Mouse (Mus musculus) midbrain, embryonic 13.5 days (tissue): ENCODE results near the gene Rgl2. TPM values are rescaled to one million over a fixed set of nuclear protein-coding genes. Genes with fewer than 3 reads are reported as not detected.

Experiments used
- ATAC-seq: fragments of 200-750 bp; cut with Nextera tagmentation; 2 replicates; pipeline ENCODE4 v1.8.0; 2017; ENCODE audit warnings: mild to moderate bottlenecking, moderate TSS enrichment, moderate library complexity
- H3K27ac ChIP-seq: fragments of 300-500 bp; sonication (generic); 2 replicates; pipeline ENCODE4 v1.5.1; 2015; ENCODE audit warnings: inconsistent platforms, mild to moderate bottlenecking, moderate library complexity
- H3K27me3 ChIP-seq: fragments of 300-500 bp; sonication (generic); 2 replicates; pipeline ENCODE4 v1.6.1; 2015; ENCODE audit warnings: mild to moderate bottlenecking, inconsistent platforms
- H3K36me3 ChIP-seq: fragments of 300-500 bp; sonication (generic); 2 replicates; pipeline ENCODE4 v1.6.1; 2015; ENCODE audit warnings: mild to moderate bottlenecking, inconsistent platforms
- H3K4me1 ChIP-seq: fragments of 300-500 bp; sonication (generic); replicated peaks from 2 replicates; pipeline ENCODE4 v1.6.1; 2015; ENCODE audit warnings: inconsistent platforms
- H3K4me2 ChIP-seq: fragments of 300-500 bp; sonication (generic); replicated peaks from 2 replicates; pipeline ENCODE4 v1.6.1; 2015; ENCODE audit warnings: moderate library complexity, mild to moderate bottlenecking, inconsistent platforms
- H3K4me3 ChIP-seq: fragments of 300-500 bp; sonication (generic); replicated peaks from 2 replicates; pipeline ENCODE4 v1.5.1; 2015; ENCODE audit warnings: mild to moderate bottlenecking, inconsistent platforms
- H3K9ac ChIP-seq: fragments of 300-500 bp; sonication (generic); replicated peaks from 2 replicates; pipeline ENCODE4 v1.6.1; 2015; ENCODE audit warnings: mild to moderate bottlenecking, inconsistent platforms
- H3K9me3 ChIP-seq: fragments of 300-500 bp; sonication (generic); 2 replicates; pipeline ENCODE4 v1.6.1; 2016; ENCODE audit warnings: mild to moderate bottlenecking, inconsistent platforms
- WGBS: fragments of 180-500 bp; shearing (Covaris S2); methylation state at CpG from one replicate; pipeline ENCODE4 v1.1.7; 2015; 5-methylcytosine and 5-hydroxymethylcytosine counted together
- polyA plus RNA-seq: library from polyadenylated mRNA; unstranded; fragments of >200 nt; fragmentation: Nextera tagmentation; extraction: Ambion mirVana; gene quantifications from 2 replicates; pipeline ENCODE4 v1.2.1, GENCODE M21; 2015

Gene Rgl2
- polyA plus RNA-seq, 1 experiment from 2014 or later, result 56.9 TPM

GRCm38 (mm10) chr17:33917656-33918292 is 11.6 kb upstream of the Rgl2 start:
- Histone ChIP-seq H3K9me3 (no peaks in the 10 kb centered on the region), H3K27me3 (peaks cover 13% of the 10 kb centered on the region), H3K9ac (no peak overlapping the region), H3K4me3 (no peak overlapping the region), H3K36me3 (peaks cover 40% of the 10 kb centered on the region), H3K4me1 (peaks cover 64% of the 10 kb centered on the region), H3K4me2 (peak overlapping the region; percentile 64; the same call in 1 of the 2 replicates), H3K27ac (no peak overlapping the region)
- no peak for ATAC-seq
- 84% methylated on average over 18 of the region's 18 CpGs for WGBS

GRCm38 (mm10) chr17:33918293-33919203 is 10.8 kb upstream of the Rgl2 start:
- H3K9me3 ChIP-seq, result no peaks in the 10 kb centered on the region
- no peak overlapping the region for H3K27ac ChIP-seq
- peak overlapping the region; percentile 75 for H3K4me2 ChIP-seq
- WGBS, result 60% methylated on average over 37 of the region's 37 CpGs
- peak overlapping the region; percentile 45 for H3K4me3 ChIP-seq
- peak overlapping the region; percentile 68 for H3K9ac ChIP-seq
- peaks cover 13% of the 10 kb centered on the region for H3K27me3 ChIP-seq
- ATAC-seq, result no peak
- peaks cover 33% of the 10 kb centered on the region for H3K36me3 ChIP-seq
- peaks cover 64% of the 10 kb centered on the region for H3K4me1 ChIP-seq

DNA sequence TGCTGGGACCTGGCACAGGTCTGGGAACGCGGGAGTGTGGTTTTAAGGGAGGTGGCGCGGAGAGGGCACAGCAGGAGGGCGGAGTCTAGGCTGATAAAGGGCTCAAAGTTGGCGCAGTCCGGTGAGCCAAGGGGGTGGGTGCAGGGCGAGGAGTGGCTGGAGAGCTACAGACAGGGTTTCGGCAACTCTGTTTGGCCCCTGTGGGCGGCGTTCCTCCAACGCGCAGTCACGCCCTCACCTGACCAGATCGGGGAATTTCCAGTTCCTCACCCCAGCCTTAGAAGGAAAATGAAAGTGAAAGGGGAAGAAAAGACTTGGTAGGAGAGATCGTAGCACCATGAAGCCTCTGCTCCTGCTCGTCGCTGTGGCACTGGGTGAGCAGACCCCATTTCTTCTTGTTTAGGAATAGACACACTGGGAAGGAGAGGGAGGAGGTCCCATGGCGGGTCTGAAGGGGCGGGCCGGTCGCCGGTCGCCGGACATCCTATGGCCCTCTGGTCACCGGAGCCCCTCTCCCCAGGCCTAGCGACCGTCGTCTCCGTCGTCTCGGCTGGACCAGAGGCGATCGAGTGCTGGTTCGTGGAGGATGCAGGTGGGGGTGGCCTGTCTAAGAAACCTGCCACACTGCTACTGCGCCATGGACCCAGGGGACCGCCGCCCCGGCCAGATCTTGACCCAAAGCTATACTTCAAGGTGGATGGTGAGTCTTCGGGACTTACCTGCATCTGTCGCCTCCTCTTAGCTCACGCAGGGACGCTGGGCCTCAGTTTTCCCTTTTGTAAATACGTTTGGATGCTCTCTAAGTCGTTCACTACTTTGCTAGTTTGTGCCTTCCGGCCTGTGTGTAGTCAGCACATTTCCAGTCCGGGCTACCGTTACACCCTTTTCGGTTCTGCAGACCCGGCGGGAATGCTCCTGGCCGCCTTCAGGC is 9.7 kb upstream of the Rgl2 start:
- no peak for ATAC-seq
- Histone ChIP-seq H3K4me3 (peak overlapping the region; percentile 45), H3K9ac (peak overlapping the region; percentile 68), H3K27me3 (peaks cover 13% of the 10 kb centered on the region), H3K36me3 (peaks cover 23% of the 10 kb centered on the region), H3K9me3 (no peaks in the 10 kb centered on the region), H3K4me2 (peak overlapping the region; percentile 75), H3K27ac (peak overlapping the region; percentile 57; the same call in 1 of the 2 replicates), H3K4me1 (peaks cover 54% of the 10 kb centered on the region)
- WGBS, result under 1% methylated on average over 52 of the region's 52 CpGs

DNA sequence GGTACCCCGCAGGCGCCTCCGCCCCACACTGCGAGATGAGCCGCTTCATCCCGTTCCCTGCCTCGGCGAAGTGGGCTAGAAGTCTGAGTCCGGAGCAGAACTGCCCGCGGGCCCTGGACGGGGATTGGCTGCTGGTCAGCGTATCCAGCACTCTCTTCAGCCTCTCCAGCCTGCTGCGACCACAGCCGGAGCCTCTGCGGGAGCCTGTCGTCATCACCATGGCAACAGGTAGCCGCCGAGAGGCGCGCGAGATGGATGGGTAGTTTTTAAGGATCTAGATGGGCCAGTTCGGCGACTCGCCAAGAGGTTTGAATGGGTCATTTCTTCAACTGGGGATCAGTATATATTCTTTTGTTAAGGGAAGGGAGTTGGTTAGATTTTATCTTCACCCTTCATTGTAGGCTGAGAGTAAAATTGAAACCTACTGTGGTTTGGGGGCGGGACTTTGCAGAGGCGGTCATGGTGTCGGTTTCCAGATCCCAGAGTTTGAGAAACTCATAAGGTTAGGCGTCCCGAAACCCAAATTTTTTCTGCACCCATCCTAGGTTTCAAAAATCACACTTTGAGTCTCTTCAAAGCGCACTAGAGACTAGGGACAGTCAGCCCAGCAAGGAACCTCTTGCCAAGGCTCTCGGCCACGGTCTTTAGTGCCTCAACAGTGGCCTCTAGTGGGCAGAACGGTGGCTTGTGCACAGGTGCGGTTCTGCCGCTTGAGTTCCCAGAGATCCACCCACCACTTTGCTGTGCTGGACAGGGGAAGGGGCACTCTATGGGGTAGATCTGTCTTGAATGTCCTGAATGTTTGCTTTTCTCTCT is 8.9 kb upstream of the Rgl2 start:
- Histone ChIP-seq H3K4me3 (peak overlapping the region; percentile 45), H3K4me1 (peaks cover 45% of the 10 kb centered on the region), H3K36me3 (peaks cover 23% of the 10 kb centered on the region), H3K27me3 (peaks cover 13% of the 10 kb centered on the region), H3K27ac (peak overlapping the region; percentile 57; the same call in 1 of the 2 replicates), H3K9me3 (no peaks in the 10 kb centered on the region), H3K4me2 (peak overlapping the region; percentile 75), H3K9ac (peak overlapping the region; percentile 68)
- ATAC-seq, result peak; percentile 34
- under 1% methylated on average over 36 of the region's 36 CpGs for WGBS

DNA sequence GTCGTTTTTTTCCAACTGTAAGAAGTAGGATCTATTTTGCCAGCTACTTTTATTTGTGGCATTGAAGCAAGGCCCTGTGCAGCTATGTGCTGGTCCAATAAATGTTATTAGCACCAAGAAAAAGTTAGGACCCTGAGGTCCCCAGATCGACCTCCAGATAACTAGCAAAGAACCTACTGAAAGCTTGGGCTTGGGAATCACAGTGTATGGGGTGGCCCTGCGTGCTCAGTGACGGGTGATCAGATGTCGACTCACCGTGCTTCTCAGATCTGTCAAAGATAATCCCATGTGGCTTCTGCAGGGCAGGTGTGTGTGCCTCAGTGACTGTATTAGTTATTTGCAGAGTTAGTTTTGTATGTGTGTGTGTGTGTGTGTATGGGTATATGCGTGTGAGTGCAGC is 8.0 kb upstream of the Rgl2 start:
- Histone ChIP-seq H3K4me2 (peak overlapping the region; percentile 75; the same call in 1 of the 2 replicates), H3K4me1 (peaks cover 44% of the 10 kb centered on the region), H3K27ac (no peak overlapping the region), H3K4me3 (no peak overlapping the region), H3K9me3 (no peaks in the 10 kb centered on the region), H3K9ac (no peak overlapping the region), H3K27me3 (peaks cover 13% of the 10 kb centered on the region), H3K36me3 (peaks cover 32% of the 10 kb centered on the region)
- WGBS, result 91% methylated on average over 7 of the region's 7 CpGs
- no peak for ATAC-seq

DNA sequence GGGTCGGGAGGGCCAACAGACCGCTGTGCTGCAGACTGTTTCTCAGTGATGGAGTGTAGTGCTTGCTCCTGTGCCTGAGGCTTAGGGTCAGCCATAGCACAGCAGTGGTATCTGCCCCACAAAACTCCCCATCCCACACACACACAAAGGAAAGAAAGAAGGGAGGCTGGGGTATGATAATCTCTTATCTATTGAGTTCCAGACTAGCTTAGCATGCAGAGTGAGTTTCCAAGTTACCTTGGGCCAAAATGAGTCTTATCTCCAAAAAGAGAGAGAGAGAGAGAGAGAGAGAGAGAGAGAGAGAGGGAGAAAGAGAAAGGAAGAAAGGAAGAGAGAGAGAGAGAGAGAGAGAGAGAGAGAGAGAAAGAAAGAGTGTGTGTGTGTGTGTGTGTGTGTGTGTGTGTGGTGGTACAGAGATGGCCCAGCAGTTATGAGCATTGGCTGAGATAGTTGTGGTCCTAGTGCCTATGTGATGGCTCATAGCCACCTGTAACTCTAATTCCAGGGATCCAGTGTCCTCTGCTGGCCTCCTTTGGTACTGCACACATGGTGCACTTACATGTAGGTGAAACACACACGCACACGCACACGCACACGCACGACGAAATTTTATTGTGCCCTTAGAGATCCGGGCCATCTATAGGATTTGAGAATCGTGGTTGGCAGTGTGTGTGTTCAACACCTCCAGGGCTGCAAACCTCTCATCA is 4.6 kb upstream of the Rgl2 start:
- no peak overlapping the region for H3K4me3 ChIP-seq
- H3K4me2 ChIP-seq, result no peak overlapping the region
- H3K9me3 ChIP-seq, result no peaks in the 10 kb centered on the region
- no peak for ATAC-seq
- H3K4me1 ChIP-seq, result peaks cover 23% of the 10 kb centered on the region
- H3K36me3 ChIP-seq, result peaks cover 26% of the 10 kb centered on the region
- H3K27me3 ChIP-seq, result no peaks in the 10 kb centered on the region
- no peak overlapping the region for H3K9ac ChIP-seq
- WGBS, result 84% methylated on average over 10 of the region's 10 CpGs
- H3K27ac ChIP-seq, result no peak overlapping the region

GRCm38 (mm10) chr17:33925406-33926116 is 3.8 kb upstream of the Rgl2 start:
- ATAC-seq, result no peak
- WGBS, result 85% methylated on average over 21 of the region's 21 CpGs
- Histone ChIP-seq H3K4me1 (peaks cover 20% of the 10 kb centered on the region), H3K27me3 (no peaks in the 10 kb centered on the region), H3K9ac (no peak overlapping the region), H3K36me3 (peaks cover 26% of the 10 kb centered on the region), H3K9me3 (no peaks in the 10 kb centered on the region), H3K4me3 (no peak overlapping the region), H3K27ac (no peak overlapping the region), H3K4me2 (no peak overlapping the region)

DNA sequence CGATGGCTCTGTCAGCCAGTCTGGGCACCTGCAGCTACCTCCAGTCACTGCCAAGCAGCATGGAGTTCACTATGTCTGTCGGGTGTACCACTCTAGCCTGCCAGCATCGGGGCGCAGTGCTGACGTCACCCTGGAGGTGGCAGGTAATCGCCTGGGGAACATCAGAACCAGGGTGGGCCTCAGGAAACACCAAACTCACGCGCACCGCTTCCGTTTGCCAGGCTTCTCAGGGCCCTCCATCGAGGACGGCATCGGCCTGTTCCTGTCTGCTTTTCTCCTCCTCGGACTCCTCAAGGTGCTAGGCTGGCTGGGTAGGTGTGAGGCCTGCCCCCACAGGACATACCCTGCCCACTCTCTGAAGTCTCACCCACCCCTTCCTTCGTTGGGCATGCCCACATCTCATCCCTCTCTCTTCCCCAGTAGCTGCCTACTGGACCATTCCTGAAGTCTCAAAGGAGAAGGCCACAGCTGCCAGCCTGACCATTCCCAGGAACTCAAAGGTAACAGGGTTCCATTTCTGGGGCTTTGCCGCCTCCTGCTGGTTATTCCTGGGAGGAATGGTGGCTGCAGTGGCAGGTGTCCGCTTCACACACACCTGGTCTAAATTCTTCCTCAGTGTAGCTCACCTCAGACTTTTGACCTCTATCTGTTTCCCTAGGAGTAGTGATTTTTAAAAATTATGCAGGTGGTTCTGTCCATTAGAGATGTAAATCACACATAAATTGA is 3.0 kb upstream of the Rgl2 start:
- H3K4me2 ChIP-seq, result no peak overlapping the region
- H3K9me3 ChIP-seq, result no peaks in the 10 kb centered on the region
- H3K36me3 ChIP-seq, result peaks cover 26% of the 10 kb centered on the region
- no peak for ATAC-seq
- peaks cover 26% of the 10 kb centered on the region for H3K4me1 ChIP-seq
- H3K4me3 ChIP-seq, result no peak overlapping the region
- WGBS, result 72% methylated on average over 17 of the region's 17 CpGs
- H3K27me3 ChIP-seq, result no peaks in the 10 kb centered on the region
- H3K27ac ChIP-seq, result no peak overlapping the region
- H3K9ac ChIP-seq, result no peak overlapping the region

DNA sequence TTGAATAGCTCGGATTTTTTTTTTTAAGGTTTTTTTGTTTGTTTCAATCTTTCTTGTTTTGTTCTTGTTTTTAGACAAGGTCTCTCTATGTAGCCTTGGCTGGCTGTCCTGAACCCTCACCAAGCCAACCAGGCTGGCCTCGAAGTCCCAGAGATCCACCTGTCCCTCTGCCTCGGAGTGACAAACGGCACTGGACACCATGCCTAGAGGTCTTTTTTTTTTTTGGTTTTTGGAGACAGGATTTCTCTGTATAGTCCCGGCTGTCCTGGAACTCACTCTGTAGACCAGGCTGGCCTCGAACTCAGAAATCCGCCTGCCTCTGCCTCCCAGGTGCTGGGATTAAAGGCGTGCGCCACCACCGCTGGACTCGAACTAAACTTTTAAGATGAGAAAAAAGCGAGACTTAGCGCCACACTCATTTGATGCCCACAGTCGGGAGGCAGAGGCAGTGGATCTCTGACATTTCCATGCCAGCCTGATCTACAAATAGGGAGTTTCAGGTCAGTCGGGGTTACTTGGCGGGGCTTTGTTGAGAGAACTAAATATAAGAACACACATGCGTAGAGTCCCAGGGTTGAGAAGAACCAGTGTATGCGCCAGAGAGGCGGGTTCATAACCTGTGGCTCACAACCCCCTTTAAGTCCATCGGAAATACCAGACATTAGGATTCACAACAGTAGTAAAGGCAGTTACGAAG is 944 bp upstream of the Rgl2 start:
- H3K4me1 ChIP-seq, result peaks cover 28% of the 10 kb centered on the region
- peak overlapping the region; percentile 94 for H3K4me3 ChIP-seq
- no peak for ATAC-seq
- H3K9me3 ChIP-seq, result no peaks in the 10 kb centered on the region
- 60% methylated on average over 21 of the region's 21 CpGs for WGBS
- no peak overlapping the region for H3K27ac ChIP-seq
- peaks cover 40% of the 10 kb centered on the region for H3K36me3 ChIP-seq
- H3K9ac ChIP-seq, result peak overlapping the region; percentile 81
- H3K4me2 ChIP-seq, result peak overlapping the region; percentile 100
- no peaks in the 10 kb centered on the region for H3K27me3 ChIP-seq
